10 mouse cellular contexts compared by ENCODE assay signal in the genomic region with DNA sequence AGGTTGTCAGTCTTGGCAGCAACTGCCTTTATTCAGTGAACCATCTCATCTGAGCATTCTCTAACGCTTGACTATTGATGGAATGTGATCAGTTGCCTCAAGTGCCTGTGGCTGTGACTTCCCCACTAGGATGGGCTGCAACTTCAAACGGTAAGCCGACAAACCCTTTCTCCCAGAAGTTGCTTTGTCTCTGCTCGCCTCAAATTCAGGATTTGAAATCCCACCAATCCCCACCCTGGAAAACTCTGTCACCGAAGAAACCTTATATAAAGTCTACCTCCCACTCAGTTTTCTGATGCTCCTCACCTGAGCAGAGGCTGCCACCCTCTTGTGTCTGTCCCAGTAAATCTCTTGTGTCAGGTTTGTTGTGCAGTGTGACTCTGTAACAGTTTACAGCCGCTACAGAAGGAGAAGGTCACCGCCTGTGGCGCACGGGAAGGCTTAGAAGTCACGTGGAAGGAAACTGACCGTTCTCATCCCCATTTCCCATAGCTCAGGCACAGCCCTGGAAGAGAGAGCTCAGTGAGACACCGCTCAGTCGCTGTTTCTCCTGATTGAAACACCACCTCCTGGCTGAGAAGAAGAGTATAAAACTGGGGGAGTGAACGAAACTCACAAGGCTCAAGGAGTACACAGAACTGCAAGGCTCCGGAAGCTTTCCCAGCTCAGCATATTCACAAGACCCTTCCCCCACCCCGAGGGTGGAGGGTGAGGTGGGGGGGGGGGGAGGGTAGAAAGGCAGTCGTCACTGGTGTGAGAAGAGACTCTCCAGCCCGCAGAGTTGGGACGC. TPM values are rescaled to one million over a fixed set of nuclear protein-coding genes. Genes with fewer than 3 reads are reported as not detected.
DNase-seq lines count a peak whose midpoint lies in the region; ATAC-seq and TF ChIP-seq lines count a peak whose summit lies in the region.
"Had no signal": no experiment of that assay in that cellular context is flagged by ENCODE, and none has a peak within 500 bp of the region (broad histone marks: within the 10 kb centered on the region; RNA-seq: fewer than 3 reads in every experiment).

No protein-coding gene starts in this region.

- H3K9me3 ChIP-seq in forebrain, embryonic 14.5 days (replicated peaks; ENCODE audit: control insufficient read depth, low read length): no peaks in the 10 kb centered on the region
- no peaks in the 10 kb centered on the region for H3K9me3 ChIP-seq in limb, embryonic 14.5 days (ENCODE audit: control insufficient read depth, low read length)

- peak overlapping the region; percentile 78 for H3K4me3 ChIP-seq in testis, adult 2 months (ENCODE audit: control insufficient read depth, low read depth, low read length)
- no peak overlapping the region for H3K4me3 ChIP-seq in forebrain, embryonic 14.5 days (ENCODE audit: low read depth, low read length)
- no peak overlapping the region for H3K4me3 ChIP-seq in limb, embryonic 14.5 days (replicated peaks; ENCODE audit: low read length)

- no peaks in the 10 kb centered on the region for H3K27me3 ChIP-seq in testis, adult 2 months (ENCODE audit: control insufficient read depth, insufficient read depth, low read length)
- H3K27me3 ChIP-seq in forebrain, embryonic 14.5 days (replicated peaks; ENCODE audit: control insufficient read depth, insufficient read depth, low read length): no peaks in the 10 kb centered on the region
- no peaks in the 10 kb centered on the region for H3K27me3 ChIP-seq in limb, embryonic 14.5 days (ENCODE audit: control insufficient read depth, insufficient read depth, low read length)

- peak overlapping the region; percentile 71 for H3K27ac ChIP-seq in testis, adult 2 months (ENCODE audit: control insufficient read depth, insufficient read depth, low read depth, low read length)
- H3K27ac ChIP-seq in forebrain, embryonic 14.5 days (ENCODE audit: low read depth, low read length): no peak overlapping the region
- H3K27ac ChIP-seq in limb, embryonic 14.5 days (replicated peaks; ENCODE audit: low read depth, low read length): no peak overlapping the region

- no peak overlapping the region for H3K9ac ChIP-seq in forebrain, embryonic 14.5 days (ENCODE audit: low read length)
- no peak overlapping the region for H3K9ac ChIP-seq in limb, embryonic 14.5 days (ENCODE audit: low read depth, low read length, severe bottlenecking)

- no peaks in the 10 kb centered on the region for H3K36me3 ChIP-seq in testis, adult 2 months (ENCODE audit: control insufficient read depth, insufficient read depth, low read length)
- H3K36me3 ChIP-seq in forebrain, embryonic 14.5 days (ENCODE audit: control insufficient read depth, insufficient read depth, low read length): no peaks in the 10 kb centered on the region
- H3K36me3 ChIP-seq in limb, embryonic 14.5 days (ENCODE audit: control insufficient read depth, insufficient read depth, low read length): no peaks in the 10 kb centered on the region

- no peak for ATAC-seq in forebrain, embryonic 14.5 days
- no peak for ATAC-seq in limb, embryonic 14.5 days (ENCODE audit: low FRiP score, low read depth)

- no peak for TF ChIP-seq CTCF in testis, adult 2 months (IDR thresholded peaks at IDR 0.05; ENCODE audit: control insufficient read depth, insufficient read depth, insufficient replicate concordance, low read depth, low read length)

- peaks cover 7% of the 10 kb centered on the region for H3K4me1 ChIP-seq in testis, adult 2 months (ENCODE audit: control insufficient read depth, insufficient read depth, low read length)
- H3K4me1 ChIP-seq in forebrain, embryonic 14.5 days (ENCODE audit: control insufficient read depth, insufficient read depth, low read length): no peaks in the 10 kb centered on the region
- H3K4me1 ChIP-seq in limb, embryonic 14.5 days (ENCODE audit: control insufficient read depth, insufficient read depth, low read length): no peaks in the 10 kb centered on the region; the same call in 1 of the 2 replicates

- TF ChIP-seq POLR2A in testis, adult 2 months (IDR thresholded peaks at IDR 0.05; ENCODE audit: control insufficient read depth, low read depth, low read length): no peak
- TF ChIP-seq POLR2A in limb, embryonic 14.5 days (IDR thresholded peaks at IDR 0.05; ENCODE audit: borderline replicate concordance, extremely low read depth, insufficient read depth, insufficient read length): no peak

- no peak for DNase-seq in testis, postnatal 14 days (ENCODE audit: low spot score)
- peak; percentile 2 for DNase-seq in forebrain, embryonic 14.5 days (ENCODE audit: low spot score)
- DNase-seq in limb, embryonic 14.5 days (ENCODE audit: low spot score): no peak
- DNase-seq in yolk sac, embryonic 10.5 days (ENCODE audit: low spot score): peak; percentile 36
- no peak for DNase-seq in testis, postnatal 10 days (ENCODE audit: low spot score)
- no peak for DNase-seq in gastrocnemius, adult 8-10 months (ENCODE audit: low spot score in 2 of 2)
- no peak for DNase-seq in gastrocnemius, postnatal 25 days

- WGBS in forebrain, embryonic 14.5 days: 6% methylated on average over 19 of the region's 19 CpGs
- WGBS in limb, embryonic 14.5 days: 6% methylated on average over 19 of the region's 19 CpGs

- no peak overlapping the region for H3K4me2 ChIP-seq in forebrain, embryonic 14.5 days (ENCODE audit: low read length)
- H3K4me2 ChIP-seq in limb, embryonic 14.5 days (replicated peaks; ENCODE audit: low read depth, low read length, severe bottlenecking): peak overlapping the region; percentile 20; the same call in 1 of the 2 replicates

RNA-seq across cellular contexts. Expression of a gene that starts 27.9 kb away (rescaled TPM):
- 0.84 and 1.3 TPM in 2 replicates for polyA plus RNA-seq in testis, adult 2 months (2012; rRNA removed)
- not detected in 2 replicates for polyA plus RNA-seq in forebrain, embryonic 14.5 days (2014; fragmentation: Nextera tagmentation; extraction: Ambion mirVana)
- polyA plus RNA-seq in limb, embryonic 14.5 days (2012; rRNA removed): 0.48 and 0.65 TPM in 2 replicates
- 0.80 and 0.92 TPM in 2 replicates for polyA plus RNA-seq in limb, embryonic 14.5 days (2014; fragmentation: Nextera tagmentation; extraction: Ambion mirVana)
- not detected for total RNA-seq in gastrocnemius, adult 8-10 months (2022)
- not detected for total RNA-seq in gastrocnemius, postnatal 25 days (2021)

RNA-seq across cellular contexts. Expression of a gene that starts 50.5 kb away (rescaled TPM):
- 0.05 and 0.11 TPM in 2 replicates for polyA plus RNA-seq in testis, adult 2 months (2012; rRNA removed)
- 0.09 TPM in 1 of 2 replicates, not detected in the other for polyA plus RNA-seq in forebrain, embryonic 14.5 days (2014; fragmentation: Nextera tagmentation; extraction: Ambion mirVana)
- polyA plus RNA-seq in limb, embryonic 14.5 days (2012; rRNA removed): 8.0 and 8.9 TPM in 2 replicates
- 7.1 and 10.0 TPM in 2 replicates for polyA plus RNA-seq in limb, embryonic 14.5 days (2014; fragmentation: Nextera tagmentation; extraction: Ambion mirVana)
- 100 to 1,000 TPM; 113 to 158 (median 136) TPM for total RNA-seq in gastrocnemius, adult 8-10 months (2022)
- 100 to 1,000 TPM in 1 of 2 experiments, 10 to 100 TPM in 1; 99.3 to 101 TPM for total RNA-seq in gastrocnemius, postnatal 25 days (2021)
- total RNA-seq: adrenal gland, postnatal 36 days had no signal
- polyA plus RNA-seq: gonadal fat pad, adult 2 months had no signal

Comparison
In these comparisons a context has a peak if more than half of its experiments do, and no peak if none do; other contexts are left out.
1. DNase-seq: peak in forebrain, embryonic 14.5 days (single experiment) and yolk sac, embryonic 10.5 days (single experiment); none in testis, postnatal 14 days (single experiment), limb, embryonic 14.5 days (single experiment), testis, postnatal 10 days (single experiment), gastrocnemius, adult 8-10 months (0 of 2) and gastrocnemius, postnatal 25 days (single experiment).